Mouse (Mus musculus): Measurements from ENCODE around the gene Egflam.

DNA sequence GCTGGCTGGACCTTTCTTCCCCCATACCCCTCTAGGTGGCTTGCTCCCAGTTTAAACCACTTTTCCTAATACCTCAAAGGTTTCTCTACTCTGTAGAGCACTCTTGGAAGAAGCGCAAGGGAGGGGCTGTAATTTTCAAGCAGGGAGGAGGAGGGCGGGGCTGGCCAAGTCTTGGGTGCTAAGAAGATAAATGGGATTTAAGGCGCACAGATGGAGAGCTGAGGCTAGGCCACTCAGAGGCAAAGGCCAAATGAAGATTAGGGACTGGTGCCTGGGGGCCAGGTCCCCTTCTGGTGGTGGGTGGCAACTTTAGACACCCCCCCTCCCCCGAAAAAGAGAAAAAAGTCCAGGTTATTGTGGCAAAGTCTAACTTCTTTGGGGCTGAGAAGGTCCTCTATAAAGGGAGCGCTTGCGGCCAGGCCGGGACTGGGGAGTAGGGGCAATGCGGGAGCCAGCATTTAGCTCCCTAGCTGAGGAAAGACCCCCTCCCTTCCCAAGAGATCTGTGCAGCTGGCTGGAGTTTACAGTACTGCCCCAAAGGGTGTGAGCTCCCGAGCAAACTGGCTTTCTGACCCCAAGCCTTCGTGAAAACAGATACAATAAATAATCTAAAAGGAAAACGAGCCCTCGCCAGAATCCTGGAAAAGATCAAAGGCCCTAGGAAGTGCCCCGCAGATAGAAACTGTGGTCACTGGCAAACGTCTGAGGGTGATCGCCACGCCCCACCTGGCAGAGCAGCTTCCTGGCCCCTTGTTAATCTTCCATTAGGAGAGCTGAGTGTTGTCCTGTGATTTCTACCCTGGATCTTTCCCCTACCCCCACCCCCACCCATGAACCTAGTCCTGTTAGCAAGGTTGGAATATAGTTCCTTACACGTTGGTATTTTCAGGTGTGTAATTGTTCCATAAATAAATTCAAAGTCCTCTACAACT is 680 bp upstream of the Egflam start:
- TF ChIP-seq CTCF (IDR thresholded peaks at IDR 0.05; ENCODE audit: low read depth), result no peak
- no peak for TF ChIP-seq EP300 (IDR thresholded peaks at IDR 0.05; ENCODE audit: low read depth)
